Mouse (Mus musculus): ENCODE measurements at regions not wholly inside any gene's neighbourhood (a gene's known extent, or its start where the extent isn't known, plus 50 kb on each side); places are given as distances from the start of the nearest gene placed in this dataset.

- DNase-seq (ENCODE audit: low spot score in 2 of 2) = no peak
These were observed 1114.7 kb downstream of the Sorcs1 start for GRCm38 (mm10) chr19:49563612-49564256.

- DNase-seq (ENCODE audit: low spot score in 2 of 2) = peak in 1 of 2 experiments; percentile 45
These were observed 1138.7 kb downstream of the Sorcs1 start for GRCm38 (mm10) chr19:49539445-49540407.
